12 mouse cellular contexts compared by ENCODE assay signal in the genomic region with DNA sequence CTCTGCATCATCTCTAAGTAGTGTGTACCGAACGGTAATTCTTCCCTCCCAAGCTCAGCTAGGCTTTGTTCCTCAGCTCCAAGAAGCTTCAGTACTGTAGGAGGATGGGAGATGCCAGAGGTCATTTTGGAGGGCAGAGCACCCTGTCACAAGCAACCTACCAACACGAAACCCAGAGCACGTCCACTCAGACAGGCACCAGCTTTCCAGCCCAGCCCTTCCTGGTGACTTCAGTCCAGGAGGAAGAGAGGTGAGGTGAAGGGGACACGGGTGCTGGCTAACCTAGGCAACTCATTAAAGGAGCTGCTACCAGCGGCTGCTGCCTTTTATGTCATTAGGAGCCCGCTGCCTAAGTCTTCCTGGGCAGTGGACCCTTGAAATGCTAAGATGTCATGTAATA.
DNase-seq lines count a peak whose midpoint lies in the region; ATAC-seq lines count a peak whose summit lies in the region.
"Had no signal": no experiment of that assay in that cellular context is flagged by ENCODE, and none has a peak within 500 bp of the region (broad histone marks: within the 10 kb centered on the region; RNA-seq: fewer than 3 reads in every experiment).

No protein-coding gene starts in this region.

- H3K27ac ChIP-seq in heart, embryonic 13.5 days (replicated peaks): peak overlapping the region; percentile 37
- H3K27ac ChIP-seq in brown adipose tissue, adult 24 weeks (replicated peaks; ENCODE audit: low read depth, low read length): peak overlapping the region; percentile 69
- H3K27ac ChIP-seq in limb, embryonic 15.5 days: 0 out of 2 replicates have a peak overlapping the region, but pooled peaks have one; percentile 33
- H3K27ac ChIP-seq: liver, embryonic 13.5 days had no signal

- no peaks in the 10 kb centered on the region for H3K9me3 ChIP-seq in heart, embryonic 13.5 days
- H3K9me3 ChIP-seq in limb, embryonic 15.5 days: no peaks in the 10 kb centered on the region
- H3K9me3 ChIP-seq: liver, embryonic 13.5 days had no signal

- no peak for DNase-seq in heart, postnatal 10 days
- peak; percentile 24 for DNase-seq in kidney, postnatal 10 days
- no peak for DNase-seq in kidney, postnatal 36 days
- no peak for DNase-seq in Muller cell, postnatal 12 days (ENCODE audit: inconsistent ontology term)
- DNase-seq in spleen, adult 12 weeks (ENCODE audit: low spot score): no peak
- DNase-seq: cerebellum, postnatal 14 days; kidney, adult 9 months; liver, embryonic 13.5 days; right cerebral cortex, postnatal 4 days had no signal

- 52% methylated on average over 7 of the region's 7 CpGs for WGBS in heart, embryonic 13.5 days
- 54% methylated on average over 7 of the region's 7 CpGs for WGBS in limb, embryonic 15.5 days

- peaks cover 41% of the 10 kb centered on the region for H3K4me1 ChIP-seq in heart, embryonic 13.5 days
- H3K4me1 ChIP-seq in brown adipose tissue, adult 24 weeks (ENCODE audit: control insufficient read depth, insufficient read depth, insufficient read length, low read length): peaks cover 30% of the 10 kb centered on the region
- H3K4me1 ChIP-seq in limb, embryonic 15.5 days: no peaks in the 10 kb centered on the region

- no peak overlapping the region for H3K4me2 ChIP-seq in heart, embryonic 13.5 days
- no peak overlapping the region for H3K4me2 ChIP-seq in limb, embryonic 15.5 days
- H3K4me2 ChIP-seq: liver, embryonic 13.5 days had no signal

- intact Hi-C loops in heart, postnatal 10 days (cut with DNase I): no loop called here

- H3K27me3 ChIP-seq in heart, embryonic 13.5 days (replicated peaks): no peaks in the 10 kb centered on the region
- no peaks in the 10 kb centered on the region for H3K27me3 ChIP-seq in limb, embryonic 15.5 days
- H3K27me3 ChIP-seq: liver, embryonic 13.5 days had no signal

- H3K36me3 ChIP-seq in heart, embryonic 13.5 days: peaks cover 23% of the 10 kb centered on the region
- peaks cover 28% of the 10 kb centered on the region for H3K36me3 ChIP-seq in limb, embryonic 15.5 days

- ATAC-seq in heart, embryonic 13.5 days (ENCODE audit: extremely low read depth, insufficient number of reproducible peaks, low FRiP score, low TSS enrichment): no peak
- ATAC-seq in limb, embryonic 15.5 days (ENCODE audit: insufficient number of reproducible peaks, low FRiP score, low TSS enrichment, low read depth): no peak

- peak overlapping the region; percentile 34; the same call in 1 of the 2 replicates for H3K9ac ChIP-seq in heart, embryonic 13.5 days
- H3K9ac ChIP-seq in limb, embryonic 15.5 days: no peak overlapping the region
- H3K9ac ChIP-seq: liver, embryonic 13.5 days had no signal

- H3K4me3 ChIP-seq in heart, embryonic 13.5 days: no peak overlapping the region
- no peak overlapping the region for H3K4me3 ChIP-seq in brown adipose tissue, adult 24 weeks (ENCODE audit: insufficient read depth, low read depth, low read length)
- H3K4me3 ChIP-seq in limb, embryonic 15.5 days: no peak overlapping the region
- H3K4me3 ChIP-seq: liver, embryonic 13.5 days had no signal
